Comparison of ENCODE assay signal across 8 mouse cellular contexts in the genomic region with DNA sequence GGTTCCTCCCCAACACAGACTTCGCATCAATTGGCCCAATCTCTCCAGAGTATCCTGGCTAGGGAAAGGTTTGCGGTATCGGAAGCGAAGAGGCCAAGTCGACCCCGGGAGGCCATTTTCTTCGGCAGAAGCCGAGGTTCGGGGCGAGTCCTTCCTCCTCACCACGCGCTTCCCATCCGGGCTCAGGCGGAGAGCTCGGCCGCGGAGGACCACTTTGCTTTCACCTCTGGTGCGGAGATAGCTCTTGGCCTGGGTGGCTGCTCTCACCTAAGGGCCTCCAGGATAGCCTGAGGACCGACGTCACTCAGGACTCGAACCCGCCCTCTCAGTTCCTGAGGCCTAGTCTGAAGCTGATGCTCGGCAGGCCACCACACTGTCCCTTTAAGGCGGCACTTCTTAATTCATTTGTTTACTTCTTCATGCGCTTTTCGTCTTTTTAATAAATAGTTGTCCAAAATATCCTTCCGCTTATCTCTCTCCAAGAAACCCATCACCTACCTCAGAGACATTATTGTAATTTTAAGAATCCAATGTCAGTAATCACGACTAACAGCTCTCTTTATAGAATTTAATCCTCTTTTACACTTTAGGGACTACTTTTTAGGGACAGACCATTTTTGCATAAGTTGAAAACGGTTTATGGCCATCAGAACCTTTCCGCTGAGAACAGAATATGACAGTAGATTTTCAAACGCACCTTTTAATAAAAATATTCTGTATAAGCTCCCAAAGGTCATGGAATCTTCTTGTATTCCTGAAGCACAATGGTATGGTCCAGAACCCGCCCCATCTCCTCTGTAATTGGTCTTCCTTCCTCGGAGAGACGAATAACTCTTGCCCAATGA. TPM values are rescaled to one million over a fixed set of nuclear protein-coding genes. Genes with fewer than 3 reads are reported as not detected.
DNase-seq lines count a peak whose midpoint lies in the region; ATAC-seq and TF ChIP-seq lines count a peak whose summit lies in the region.

No protein-coding gene starts in this region.

- peak overlapping the region; percentile 78 for H3K9ac ChIP-seq in heart, embryonic 11.5 days (ENCODE audit: low read depth, low read length)
- peak overlapping the region; percentile 94 for H3K9ac ChIP-seq in kidney, embryonic 16.5 days (replicated peaks; ENCODE audit: low read length)
- H3K9ac ChIP-seq in liver, embryonic 12.5 days, result peak overlapping the region; percentile 84
- H3K9ac ChIP-seq in stomach, embryonic 16.5 days (ENCODE audit: low read length), result peak overlapping the region; percentile 89

- H3K36me3 ChIP-seq in C2C12 (ENCODE audit: control insufficient read depth, insufficient read depth), result peaks cover 15% of the 10 kb centered on the region
- H3K36me3 ChIP-seq in heart, embryonic 11.5 days (ENCODE audit: control insufficient read depth, insufficient read depth, low read length), result no peaks in the 10 kb centered on the region
- H3K36me3 ChIP-seq in kidney, embryonic 16.5 days (ENCODE audit: insufficient read depth, low read length), result no peaks in the 10 kb centered on the region
- peaks cover 8% of the 10 kb centered on the region; the same call in 1 of the 2 replicates for H3K36me3 ChIP-seq in liver, embryonic 12.5 days
- H3K36me3 ChIP-seq in stomach, embryonic 16.5 days (ENCODE audit: control insufficient read depth, insufficient read depth, low read length), result no peaks in the 10 kb centered on the region

- H3K4me3 ChIP-seq in C2C12 (ENCODE audit: insufficient read depth, poor library complexity, severe bottlenecking), result peak overlapping the region; percentile 43
- H3K4me3 ChIP-seq in heart, embryonic 11.5 days (ENCODE audit: low read depth, low read length), result peak overlapping the region; percentile 58
- peak overlapping the region; percentile 74 for H3K4me3 ChIP-seq in kidney, embryonic 16.5 days (ENCODE audit: low read length)
- H3K4me3 ChIP-seq in liver, embryonic 12.5 days, result peak overlapping the region; percentile 70
- peak overlapping the region; percentile 60 for H3K4me3 ChIP-seq in stomach, embryonic 16.5 days (replicated peaks; ENCODE audit: low read length)

- WGBS in heart, embryonic 11.5 days (ENCODE audit: insufficient replicate concordance), result 1% methylated on average over 34 of the region's 34 CpGs
- under 1% methylated on average over 34 of the region's 34 CpGs for WGBS in kidney, embryonic 16.5 days
- under 1% methylated on average over 34 of the region's 34 CpGs for WGBS in liver, embryonic 12.5 days (ENCODE audit: insufficient replicate concordance)
- WGBS in stomach, embryonic 16.5 days, result under 1% methylated on average over 34 of the region's 34 CpGs

- H3ac ChIP-seq in C2C12 (ENCODE audit: control insufficient read depth, insufficient read length, low read depth), result peak overlapping the region; percentile 97

- no peak for TF ChIP-seq CTCF in C2C12 (IDR thresholded peaks at IDR 0.05; ENCODE audit: control insufficient read depth, insufficient read depth, insufficient read length)

- H3K27me3 ChIP-seq in C2C12 (ENCODE audit: control insufficient read depth, insufficient read depth, insufficient read length), result no peaks in the 10 kb centered on the region
- H3K27me3 ChIP-seq in heart, embryonic 11.5 days (ENCODE audit: control insufficient read depth, insufficient read depth, low read length), result no peaks in the 10 kb centered on the region; the same call in 1 of the 2 replicates
- H3K27me3 ChIP-seq in kidney, embryonic 16.5 days (ENCODE audit: insufficient read depth, low read length), result no peaks in the 10 kb centered on the region
- H3K27me3 ChIP-seq in liver, embryonic 12.5 days (replicated peaks), result peaks cover 27% of the 10 kb centered on the region
- no peaks in the 10 kb centered on the region for H3K27me3 ChIP-seq in stomach, embryonic 16.5 days (ENCODE audit: control insufficient read depth, insufficient read depth, low read length)

- peak overlapping the region; percentile 83 for H3K27ac ChIP-seq in heart, embryonic 11.5 days (ENCODE audit: low read depth, low read length)
- peak overlapping the region; percentile 95 for H3K27ac ChIP-seq in kidney, embryonic 16.5 days (ENCODE audit: low read length)
- peak overlapping the region; percentile 96 for H3K27ac ChIP-seq in liver, embryonic 12.5 days
- peak overlapping the region; percentile 88 for H3K27ac ChIP-seq in stomach, embryonic 16.5 days (ENCODE audit: low read length)

- H3K79me3 ChIP-seq in C2C12 (ENCODE audit: low read depth), result peaks cover 21% of the 10 kb centered on the region

- H3K4me2 ChIP-seq in heart, embryonic 11.5 days, result peak overlapping the region; percentile 71
- peak overlapping the region; percentile 65 for H3K4me2 ChIP-seq in kidney, embryonic 16.5 days (replicated peaks; ENCODE audit: low read depth, low read length)
- peak overlapping the region; percentile 84 for H3K4me2 ChIP-seq in liver, embryonic 12.5 days
- peak overlapping the region; percentile 81 for H3K4me2 ChIP-seq in stomach, embryonic 16.5 days (ENCODE audit: low read depth, low read length)

- peak; percentile 62 for ATAC-seq in erythroblast, adult 5-6 weeks (replicated peaks; ENCODE audit: low FRiP score, poor library complexity, severe bottlenecking)
- ATAC-seq in heart, embryonic 11.5 days (replicated peaks; ENCODE audit: insufficient number of reproducible peaks, low FRiP score, low TSS enrichment), result peak; percentile 79
- peak; percentile 79 for ATAC-seq in kidney, embryonic 16.5 days (ENCODE audit: low FRiP score, low TSS enrichment)
- ATAC-seq in liver, embryonic 12.5 days, result peak; percentile 72
- peak; percentile 72 for ATAC-seq in stomach, embryonic 16.5 days (ENCODE audit: insufficient read depth, low FRiP score)

- peaks cover 41% of the 10 kb centered on the region for H3K79me2 ChIP-seq in C2C12 (ENCODE audit: control insufficient read depth, insufficient read depth)

- no peaks in the 10 kb centered on the region for H3K9me3 ChIP-seq in heart, embryonic 11.5 days (replicated peaks; ENCODE audit: control insufficient read depth, low read length)
- no peaks in the 10 kb centered on the region for H3K9me3 ChIP-seq in kidney, embryonic 16.5 days (ENCODE audit: low read length)
- no peaks in the 10 kb centered on the region for H3K9me3 ChIP-seq in liver, embryonic 12.5 days (replicated peaks)
- H3K9me3 ChIP-seq in stomach, embryonic 16.5 days (replicated peaks; ENCODE audit: control insufficient read depth, low read length), result no peaks in the 10 kb centered on the region

- peaks cover 23% of the 10 kb centered on the region; the same call in 1 of the 2 replicates for H3K4me1 ChIP-seq in heart, embryonic 11.5 days (ENCODE audit: control insufficient read depth, insufficient read depth, low read length)
- H3K4me1 ChIP-seq in kidney, embryonic 16.5 days (ENCODE audit: insufficient read depth, low read length), result peaks cover 33% of the 10 kb centered on the region
- peaks cover 68% of the 10 kb centered on the region for H3K4me1 ChIP-seq in liver, embryonic 12.5 days
- H3K4me1 ChIP-seq in stomach, embryonic 16.5 days (ENCODE audit: control insufficient read depth, insufficient read depth, low read length), result peaks cover 40% of the 10 kb centered on the region

- DNase-seq in brain, adult 2 months (ENCODE audit: low read depth, low spot score), result peak; percentile 98
- DNase-seq in neural tube, embryonic 10.5 days (ENCODE audit: extremely low spot score, low spot score), result peak; percentile 86

RNA-seq across cellular contexts. Expression of a gene that starts 0.6 kb away (rescaled TPM):
- 24.3 TPM for polyA plus RNA-seq in C2C12 (2012; fragmentation: generic; extraction: Trizol)
- 14.8 and 15.9 TPM in 2 replicates for total RNA-seq in erythroblast, adult 5-6 weeks (2015; ENCODE audit: low replicate concordance)
- total RNA-seq in erythroblast, adult 5-6 weeks (2017; ENCODE audit: low replicate concordance), result 27.9 and 36.7 TPM in 2 replicates
- 4.2 and 4.4 TPM in 2 replicates for polyA plus RNA-seq in heart, embryonic 11.5 days (2014; fragmentation: Nextera tagmentation; extraction: Ambion mirVana)
- 5.5 and 6.6 TPM in 2 replicates for polyA plus RNA-seq in kidney, embryonic 16.5 days (2015; fragmentation: Nextera tagmentation; extraction: Ambion mirVana)
- 2.4 and 3.0 TPM in 2 replicates for polyA plus RNA-seq in liver, embryonic 12.5 days (2016; fragmentation: Nextera tagmentation; extraction: Ambion mirVana)
- polyA plus RNA-seq in stomach, embryonic 16.5 days (2015; fragmentation: Nextera tagmentation; extraction: Ambion mirVana), result 4.7 and 5.7 TPM in 2 replicates

RNA-seq across cellular contexts. Expression of a gene that starts 13.9 kb away (rescaled TPM):
- polyA plus RNA-seq in C2C12 (2012; fragmentation: generic; extraction: Trizol), result 23.0 TPM
- 6.7 and 15.3 TPM in 2 replicates for total RNA-seq in erythroblast, adult 5-6 weeks (2015; ENCODE audit: low replicate concordance)
- total RNA-seq in erythroblast, adult 5-6 weeks (2017; ENCODE audit: low replicate concordance), result 25.0 TPM in 2 replicates
- polyA plus RNA-seq in heart, embryonic 11.5 days (2014; fragmentation: Nextera tagmentation; extraction: Ambion mirVana), result 11.2 and 11.8 TPM in 2 replicates
- 28.7 and 29.9 TPM in 2 replicates for polyA plus RNA-seq in kidney, embryonic 16.5 days (2015; fragmentation: Nextera tagmentation; extraction: Ambion mirVana)
- 40.6 and 46.1 TPM in 2 replicates for polyA plus RNA-seq in liver, embryonic 12.5 days (2016; fragmentation: Nextera tagmentation; extraction: Ambion mirVana)
- polyA plus RNA-seq in stomach, embryonic 16.5 days (2015; fragmentation: Nextera tagmentation; extraction: Ambion mirVana), result 31.0 and 36.4 TPM in 2 replicates

RNA-seq across cellular contexts. Expression of a gene that starts 13.9 kb away (rescaled TPM):
- polyA plus RNA-seq in C2C12 (2012; fragmentation: generic; extraction: Trizol), result 27.6 TPM
- not detected in 2 replicates for total RNA-seq in erythroblast, adult 5-6 weeks (2015; ENCODE audit: low replicate concordance)
- total RNA-seq in erythroblast, adult 5-6 weeks (2017; ENCODE audit: low replicate concordance), result 0.70 and 1.0 TPM in 2 replicates
- 3.0 and 3.5 TPM in 2 replicates for polyA plus RNA-seq in heart, embryonic 11.5 days (2014; fragmentation: Nextera tagmentation; extraction: Ambion mirVana)
- 8.2 and 8.7 TPM in 2 replicates for polyA plus RNA-seq in kidney, embryonic 16.5 days (2015; fragmentation: Nextera tagmentation; extraction: Ambion mirVana)
- polyA plus RNA-seq in liver, embryonic 12.5 days (2016; fragmentation: Nextera tagmentation; extraction: Ambion mirVana), result 0.74 and 0.79 TPM in 2 replicates
- 5.2 and 6.5 TPM in 2 replicates for polyA plus RNA-seq in stomach, embryonic 16.5 days (2015; fragmentation: Nextera tagmentation; extraction: Ambion mirVana)

RNA-seq across cellular contexts. Expression of a gene that starts 16.8 kb away (rescaled TPM):
- 3.4 TPM for polyA plus RNA-seq in C2C12 (2012; fragmentation: generic; extraction: Trizol)
- total RNA-seq in erythroblast, adult 5-6 weeks (2015; ENCODE audit: low replicate concordance), result 0.96 and 3.1 TPM in 2 replicates
- total RNA-seq in erythroblast, adult 5-6 weeks (2017; ENCODE audit: low replicate concordance), result 2.4 and 9.5 TPM in 2 replicates
- 3.5 and 5.6 TPM in 2 replicates for polyA plus RNA-seq in heart, embryonic 11.5 days (2014; fragmentation: Nextera tagmentation; extraction: Ambion mirVana)
- polyA plus RNA-seq in kidney, embryonic 16.5 days (2015; fragmentation: Nextera tagmentation; extraction: Ambion mirVana), result 11.3 and 11.8 TPM in 2 replicates
- polyA plus RNA-seq in liver, embryonic 12.5 days (2016; fragmentation: Nextera tagmentation; extraction: Ambion mirVana), result 9.5 and 10.0 TPM in 2 replicates
- polyA plus RNA-seq in stomach, embryonic 16.5 days (2015; fragmentation: Nextera tagmentation; extraction: Ambion mirVana), result 6.3 and 7.9 TPM in 2 replicates

RNA-seq across cellular contexts. Expression of a gene that starts 55.5 kb away (rescaled TPM):
- polyA plus RNA-seq in C2C12 (2012; fragmentation: generic; extraction: Trizol), result 3.7 TPM
- 70.7 and 93.0 TPM in 2 replicates for total RNA-seq in erythroblast, adult 5-6 weeks (2015; ENCODE audit: low replicate concordance)
- 8.6 and 16.9 TPM in 2 replicates for total RNA-seq in erythroblast, adult 5-6 weeks (2017; ENCODE audit: low replicate concordance)
- polyA plus RNA-seq in heart, embryonic 11.5 days (2014; fragmentation: Nextera tagmentation; extraction: Ambion mirVana), result 0.79 and 1.1 TPM in 2 replicates
- 2.4 and 3.4 TPM in 2 replicates for polyA plus RNA-seq in kidney, embryonic 16.5 days (2015; fragmentation: Nextera tagmentation; extraction: Ambion mirVana)
- 5.2 and 5.7 TPM in 2 replicates for polyA plus RNA-seq in liver, embryonic 12.5 days (2016; fragmentation: Nextera tagmentation; extraction: Ambion mirVana)
- polyA plus RNA-seq in stomach, embryonic 16.5 days (2015; fragmentation: Nextera tagmentation; extraction: Ambion mirVana), result 3.5 and 4.4 TPM in 2 replicates

Comparison
In these comparisons a context has a peak if more than half of its experiments do, and no peak if none do; other contexts are left out.
1. Peak in every context shown above with its lines: DNase-seq, ATAC-seq, H3K4me3 ChIP-seq and H3K27ac ChIP-seq.